Mouse (Mus musculus): ENCODE data around the gene Lrrc36. TPM values are rescaled to one million over a fixed set of nuclear protein-coding genes. Genes with fewer than 3 reads are reported as not detected.

The Lrrc36 gene
- polyA plus RNA-seq, 1 experiment from 2014 or later, result 0.13 TPM

DNA sequence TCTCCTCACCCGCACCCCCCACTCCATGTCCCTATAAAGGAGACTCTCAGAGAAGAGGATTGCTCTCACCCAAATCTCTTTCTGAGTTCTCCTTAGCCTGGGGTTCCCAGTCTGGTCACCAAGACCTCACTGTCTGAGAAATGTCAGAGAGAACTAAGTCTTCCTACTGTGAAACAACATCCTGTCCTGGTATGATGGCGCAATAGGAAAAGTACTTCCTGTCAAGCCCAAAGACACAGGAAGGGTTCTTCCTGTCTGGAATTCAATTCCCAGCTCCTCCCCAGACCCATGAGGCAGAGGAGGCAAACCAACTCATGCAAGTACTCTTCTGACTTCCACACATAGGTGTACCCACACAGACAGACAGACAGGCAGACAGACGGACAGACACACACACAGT, 91.2 kb downstream of the Lrrc36 start:
- no peak overlapping the region for H3K4me3 ChIP-seq
- H3K9ac ChIP-seq, result no peak overlapping the region
- no peak for ATAC-seq (ENCODE audit: insufficient number of reproducible peaks, low FRiP score)
- H3K9me3 ChIP-seq (replicated peaks), result no peaks in the 10 kb centered on the region
- no peaks in the 10 kb centered on the region for H3K27me3 ChIP-seq (replicated peaks)
- H3K36me3 ChIP-seq, result no peaks in the 10 kb centered on the region
- H3K4me2 ChIP-seq, result no peak overlapping the region
- no peak overlapping the region for H3K27ac ChIP-seq (ENCODE audit: poor library complexity, severe bottlenecking)
- 78% methylated on average over 3 of the region's 3 CpGs for WGBS
- H3K4me1 ChIP-seq (replicated peaks), result peaks cover 10% of the 10 kb centered on the region

DNA sequence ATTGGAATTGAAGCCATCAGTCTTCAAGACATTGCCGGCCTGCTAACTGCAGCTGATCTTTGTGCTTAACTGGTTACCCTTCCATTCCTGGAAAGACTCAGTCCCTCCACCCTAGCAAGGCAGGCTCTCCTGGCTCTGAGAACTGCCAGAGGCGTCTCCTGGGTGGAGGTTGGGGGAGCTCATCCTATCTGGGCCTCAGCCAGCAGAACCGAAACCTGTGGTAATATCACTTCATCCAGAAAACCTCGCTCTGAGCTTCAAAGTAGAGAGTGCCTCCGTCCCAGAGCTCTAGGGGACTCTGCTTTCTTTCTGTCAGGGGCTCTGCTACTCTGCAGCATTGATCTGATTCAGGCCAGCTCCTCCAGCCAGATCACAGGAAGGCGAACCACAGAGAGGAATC, 93.6 kb downstream of the Lrrc36 start:
- H3K27ac ChIP-seq (ENCODE audit: poor library complexity, severe bottlenecking), result no peak overlapping the region
- 64% methylated on average over 6 of the region's 6 CpGs for WGBS

DNA sequence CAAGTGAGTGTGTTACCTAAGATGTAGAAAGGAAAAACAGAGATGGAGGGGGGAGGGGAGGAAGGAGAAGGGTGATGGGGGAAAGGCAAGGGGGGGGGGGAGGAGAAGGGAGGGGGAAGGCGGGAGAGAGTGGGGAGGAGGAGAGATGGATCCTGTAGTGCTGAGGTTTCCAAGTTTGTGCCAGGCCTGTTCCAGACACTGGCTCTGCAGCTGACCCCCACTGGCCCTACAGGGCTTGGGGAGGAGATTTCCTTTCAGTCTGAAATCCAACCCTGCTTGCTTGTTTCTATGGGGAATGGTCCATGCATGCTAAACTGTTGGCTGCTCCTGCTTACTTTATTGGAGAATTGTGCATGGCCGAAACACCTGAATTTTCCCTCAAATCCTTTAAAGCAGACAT, 95.4 kb downstream of the Lrrc36 start:
- Histone ChIP-seq H3K4me1 (replicated peaks) (peaks cover 17% of the 10 kb centered on the region), H3K27me3 (replicated peaks) (no peaks in the 10 kb centered on the region), H3K27ac (ENCODE audit: poor library complexity, severe bottlenecking) (no peak overlapping the region), H3K4me3 (no peak overlapping the region), H3K36me3 (no peaks in the 10 kb centered on the region), H3K9ac (no peak overlapping the region), H3K4me2 (0 out of 2 replicates have a peak overlapping the region, but pooled peaks have one; percentile 6), H3K9me3 (replicated peaks) (no peaks in the 10 kb centered on the region)
- 76% methylated on average over 1 of the region's 2 CpGs for WGBS
- no peak for ATAC-seq (ENCODE audit: insufficient number of reproducible peaks, low FRiP score)

More for the DNA sequence above, 93.6 kb downstream of the Lrrc36 start:
- H3K36me3 ChIP-seq, result no peaks in the 10 kb centered on the region
- no peak overlapping the region for H3K4me3 ChIP-seq
- H3K9me3 ChIP-seq (replicated peaks), result no peaks in the 10 kb centered on the region
- peaks cover 17% of the 10 kb centered on the region for H3K4me1 ChIP-seq (replicated peaks)
- ATAC-seq (ENCODE audit: insufficient number of reproducible peaks, low FRiP score), result no peak
- no peaks in the 10 kb centered on the region for H3K27me3 ChIP-seq (replicated peaks)
- no peak overlapping the region for H3K4me2 ChIP-seq
- H3K9ac ChIP-seq, result no peak overlapping the region

DNA sequence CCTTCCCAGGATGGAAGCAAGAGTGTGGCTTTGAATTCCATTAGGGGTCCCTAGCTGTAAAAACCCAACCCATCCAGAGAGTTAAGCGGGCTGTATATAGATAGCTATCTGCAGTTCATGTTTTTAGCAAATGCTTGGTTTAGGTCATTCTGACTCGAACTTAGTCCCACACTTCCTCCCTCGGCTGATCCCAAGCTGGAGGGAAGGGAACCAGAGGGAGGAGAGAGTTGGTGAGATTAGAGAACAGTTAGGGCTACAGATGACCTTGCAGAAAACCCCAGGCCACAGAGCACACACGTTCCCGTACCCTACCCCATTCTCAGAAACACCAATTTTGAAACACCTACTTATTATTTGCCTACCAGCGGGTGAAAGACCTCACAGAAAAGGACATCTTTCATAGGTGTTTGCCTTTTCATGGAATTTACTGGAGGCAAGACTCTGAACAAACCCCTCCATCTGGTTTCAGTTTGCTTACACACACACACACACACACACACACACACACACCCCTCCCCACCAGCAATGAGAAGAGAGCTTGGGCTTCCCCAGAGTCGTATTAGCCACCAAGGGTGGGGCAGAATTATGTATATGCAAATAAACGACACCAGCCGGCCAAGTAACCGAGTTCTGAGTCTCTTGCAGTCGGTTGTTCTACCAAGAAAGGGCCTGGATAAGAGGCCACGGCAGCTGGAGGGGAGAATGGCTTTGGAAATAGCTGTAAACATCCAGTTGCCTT, 96.8 kb downstream of the Lrrc36 start:
- 36% methylated on average over 12 of the region's 12 CpGs for WGBS
- Histone ChIP-seq H3K27me3 (replicated peaks) (no peaks in the 10 kb centered on the region), H3K9ac (no peak overlapping the region), H3K4me2 (no peak overlapping the region), H3K4me1 (replicated peaks) (peaks cover 17% of the 10 kb centered on the region), H3K9me3 (replicated peaks) (no peaks in the 10 kb centered on the region), H3K36me3 (no peaks in the 10 kb centered on the region), H3K4me3 (no peak overlapping the region), H3K27ac (ENCODE audit: poor library complexity, severe bottlenecking) (no peak overlapping the region)
- no peak for ATAC-seq (ENCODE audit: insufficient number of reproducible peaks, low FRiP score)

Other genes starting within 250 kb of the Lrrc36 start
- 65.3 and 67.9 TPM in 2 replicates for gene Cbfb, start 242.9 kb upstream of the Lrrc36 start, polyA plus RNA-seq (2016; fragmentation: Nextera tagmentation; extraction: Ambion mirVana)
- gene D230025D16Rik, start 188.4 kb upstream of the Lrrc36 start, polyA plus RNA-seq (2016; fragmentation: Nextera tagmentation; extraction: Ambion mirVana), result 18.7 and 18.9 TPM in 2 replicates
- gene B3gnt9, start 158.4 kb upstream of the Lrrc36 start, polyA plus RNA-seq (2016; fragmentation: Nextera tagmentation; extraction: Ambion mirVana), result 10.2 and 10.8 TPM in 2 replicates
- 16.0 and 16.6 TPM in 2 replicates for gene Tradd, start 149.0 kb upstream of the Lrrc36 start, polyA plus RNA-seq (2016; fragmentation: Nextera tagmentation; extraction: Ambion mirVana)
- gene Fbxl8, start 148.9 kb upstream of the Lrrc36 start, polyA plus RNA-seq (2016; fragmentation: Nextera tagmentation; extraction: Ambion mirVana), result 2.2 and 2.6 TPM in 2 replicates
- gene Hsf4, start 143.8 kb upstream of the Lrrc36 start, polyA plus RNA-seq (2016; fragmentation: Nextera tagmentation; extraction: Ambion mirVana), result not detected in 2 replicates
- 1.8 and 2.1 TPM in 2 replicates for gene Nol3, start 137.4 kb upstream of the Lrrc36 start, polyA plus RNA-seq (2016; fragmentation: Nextera tagmentation; extraction: Ambion mirVana)
- 7.9 and 8.1 TPM in 2 replicates for gene 4931428F04Rik, start 123.7 kb upstream of the Lrrc36 start, polyA plus RNA-seq (2016; fragmentation: Nextera tagmentation; extraction: Ambion mirVana)
- 16.1 and 19.5 TPM in 2 replicates for gene Exoc3l, start 117.5 kb upstream of the Lrrc36 start, polyA plus RNA-seq (2016; fragmentation: Nextera tagmentation; extraction: Ambion mirVana)
- 60.8 and 64.1 TPM in 2 replicates for gene E2f4, start 115.9 kb upstream of the Lrrc36 start, polyA plus RNA-seq (2016; fragmentation: Nextera tagmentation; extraction: Ambion mirVana)
- 2.8 and 3.3 TPM in 2 replicates for gene Elmo3, start 108.0 kb upstream of the Lrrc36 start, polyA plus RNA-seq (2016; fragmentation: Nextera tagmentation; extraction: Ambion mirVana)
- gene Lrrc29, start 87.3 kb upstream of the Lrrc36 start, polyA plus RNA-seq (2016; fragmentation: Nextera tagmentation; extraction: Ambion mirVana), result 1.3 TPM in 2 replicates
- gene Tmem208, start 87.2 kb upstream of the Lrrc36 start, polyA plus RNA-seq (2016; fragmentation: Nextera tagmentation; extraction: Ambion mirVana), result 73.5 and 80.7 TPM in 2 replicates
- gene Fhod1, start 65.6 kb upstream of the Lrrc36 start, polyA plus RNA-seq (2016; fragmentation: Nextera tagmentation; extraction: Ambion mirVana), result 1.6 and 2.0 TPM in 2 replicates
- gene Slc9a5, start 64.7 kb upstream of the Lrrc36 start, polyA plus RNA-seq (2016; fragmentation: Nextera tagmentation; extraction: Ambion mirVana), result 1.6 and 2.0 TPM in 2 replicates
- gene Plekhg4, start 40.3 kb upstream of the Lrrc36 start, polyA plus RNA-seq (2016; fragmentation: Nextera tagmentation; extraction: Ambion mirVana), result 0.23 TPM in 1 of 2 replicates, not detected in the other
- gene Kctd19, start 69 bp upstream of the Lrrc36 start, polyA plus RNA-seq (2016; fragmentation: Nextera tagmentation; extraction: Ambion mirVana), result not detected in 2 replicates
- gene Tppp3, start 58.0 kb downstream of the Lrrc36 start, polyA plus RNA-seq (2016; fragmentation: Nextera tagmentation; extraction: Ambion mirVana), result 13.8 and 14.4 TPM in 2 replicates
- 23.1 and 23.3 TPM in 2 replicates for gene Zdhhc1, start 83.3 kb downstream of the Lrrc36 start, polyA plus RNA-seq (2016; fragmentation: Nextera tagmentation; extraction: Ambion mirVana)
- 1.7 and 1.9 TPM in 2 replicates for gene Hsd11b2, start 105.2 kb downstream of the Lrrc36 start, polyA plus RNA-seq (2016; fragmentation: Nextera tagmentation; extraction: Ambion mirVana)
- gene Atp6v0d1, start 152.5 kb downstream of the Lrrc36 start, polyA plus RNA-seq (2016; fragmentation: Nextera tagmentation; extraction: Ambion mirVana), result 51.4 and 52.9 TPM in 2 replicates
- gene Ripor1, start 191.7 kb downstream of the Lrrc36 start, polyA plus RNA-seq (2016; fragmentation: Nextera tagmentation; extraction: Ambion mirVana), result 32.8 and 33.4 TPM in 2 replicates
- gene Ctcf, start 223.0 kb downstream of the Lrrc36 start, polyA plus RNA-seq (2016; fragmentation: Nextera tagmentation; extraction: Ambion mirVana), result 66.1 and 75.9 TPM in 2 replicates
- gene Agrp, start 223.8 kb downstream of the Lrrc36 start, polyA plus RNA-seq (2016; fragmentation: Nextera tagmentation; extraction: Ambion mirVana), result 0.51 and 0.64 TPM in 2 replicates